10 mouse cellular contexts compared by ENCODE assay signal in genomic region chr7:67234797-67235196, GRCm38 (mm10). TPM values are rescaled to one million over a fixed set of nuclear protein-coding genes. Genes with fewer than 3 reads are reported as not detected.
A peak's percentile ranks its signal among the peaks of the same experiment; 100 is the strongest.
DNase-seq lines count a peak whose midpoint lies in the region; ATAC-seq lines count a peak whose summit lies in the region.
"Had no signal": no experiment of that assay in that cellular context is flagged by ENCODE, and none has a peak within 500 bp of the region (broad histone marks: within the 10 kb centered on the region; RNA-seq: fewer than 3 reads in every experiment).

No protein-coding gene starts in this region.

- H3K4me3 ChIP-seq in kidney, embryonic 16.5 days (ENCODE audit: low read length), result no peak overlapping the region
- no peak overlapping the region for H3K4me3 ChIP-seq in embryonic facial prominence, embryonic 10.5 days
- H3K4me3 ChIP-seq: embryonic facial prominence, embryonic 13.5 days had no signal

- H3K27ac ChIP-seq in kidney, embryonic 16.5 days (ENCODE audit: low read length), result no peak overlapping the region
- H3K27ac ChIP-seq in embryonic facial prominence, embryonic 10.5 days (replicated peaks), result no peak overlapping the region
- H3K27ac ChIP-seq: embryonic facial prominence, embryonic 13.5 days had no signal

- WGBS in kidney, embryonic 16.5 days, result 59% methylated on average over 8 of the region's 8 CpGs
- WGBS in embryonic facial prominence, embryonic 10.5 days, result 79% methylated on average over 8 of the region's 8 CpGs

- no peak for ATAC-seq in kidney, embryonic 16.5 days (ENCODE audit: low FRiP score, low TSS enrichment)

- H3K36me3 ChIP-seq in kidney, embryonic 16.5 days (ENCODE audit: insufficient read depth, low read length), result peaks cover 32% of the 10 kb centered on the region
- H3K36me3 ChIP-seq in embryonic facial prominence, embryonic 10.5 days (replicated peaks), result peaks cover 54% of the 10 kb centered on the region

- intact Hi-C loops in heart, postnatal 10 days (cut with DNase I), result no loop called here

- no peaks in the 10 kb centered on the region for H3K9me3 ChIP-seq in kidney, embryonic 16.5 days (ENCODE audit: low read length)
- no peaks in the 10 kb centered on the region for H3K9me3 ChIP-seq in embryonic facial prominence, embryonic 10.5 days
- H3K9me3 ChIP-seq: embryonic facial prominence, embryonic 13.5 days; G1E had no signal

- DNase-seq in kidney, adult 18-20 months, result peak; percentile 22
- DNase-seq in 416B (ENCODE audit: low read depth), result peak; percentile 16
- DNase-seq in brain, adult 2 months (ENCODE audit: low read depth, low spot score), result peak; percentile 77
- DNase-seq in heart, postnatal 10 days, result peak; percentile 82 to 83
- DNase-seq in spleen, adult 18-20 months, result no peak
- no peak for DNase-seq in yolk sac, embryonic 10.5 days (ENCODE audit: low spot score)
- DNase-seq in embryonic facial prominence, embryonic 10.5 days (ENCODE audit: low spot score), result no peak

- H3K9ac ChIP-seq in kidney, embryonic 16.5 days (replicated peaks; ENCODE audit: low read length), result no peak overlapping the region
- H3K9ac ChIP-seq: embryonic facial prominence, embryonic 13.5 days had no signal

- no peaks in the 10 kb centered on the region for H3K4me1 ChIP-seq in kidney, embryonic 16.5 days (ENCODE audit: insufficient read depth, low read length)
- no peaks in the 10 kb centered on the region for H3K4me1 ChIP-seq in embryonic facial prominence, embryonic 10.5 days
- H3K4me1 ChIP-seq: embryonic facial prominence, embryonic 13.5 days had no signal

- no peak overlapping the region for H3K4me2 ChIP-seq in kidney, embryonic 16.5 days (replicated peaks; ENCODE audit: low read depth, low read length)
- H3K4me2 ChIP-seq: embryonic facial prominence, embryonic 13.5 days had no signal

- H3K27me3 ChIP-seq in kidney, embryonic 16.5 days (ENCODE audit: insufficient read depth, low read length), result no peaks in the 10 kb centered on the region
- H3K27me3 ChIP-seq in embryonic facial prominence, embryonic 10.5 days (replicated peaks; ENCODE audit: low read depth, poor library complexity, severe bottlenecking), result no peaks in the 10 kb centered on the region
- H3K27me3 ChIP-seq: embryonic facial prominence, embryonic 13.5 days had no signal

RNA-seq across cellular contexts. Expression of gene Lysmd4, which starts 12.5 kb away (rescaled TPM):
- polyA plus RNA-seq in kidney, embryonic 16.5 days (2015; fragmentation: Nextera tagmentation; extraction: Ambion mirVana), result 18.4 and 19.1 TPM in 2 replicates
- 10 to 100 TPM; 15.5 to 17.7 TPM for total RNA-seq in heart, postnatal 10 days (2021)
- polyA plus RNA-seq in embryonic facial prominence, embryonic 10.5 days (2016; fragmentation: Nextera tagmentation; extraction: Ambion mirVana), result 14.0 and 14.3 TPM in 2 replicates

Comparison
In these comparisons a context has a peak if more than half of its experiments do, and no peak if none do; other contexts are left out.
1. DNase-seq: peak in kidney, adult 18-20 months (single experiment), 416B (single experiment), brain, adult 2 months (single experiment) and heart, postnatal 10 days (2 of 2); none in spleen, adult 18-20 months (0 of 2), yolk sac, embryonic 10.5 days (single experiment) and embryonic facial prominence, embryonic 10.5 days (single experiment).